8 mouse cellular contexts compared by ENCODE assay signal in genomic region chr7:80401041-80401859, GRCm38 (mm10). TPM values are rescaled to one million over a fixed set of nuclear protein-coding genes. Genes with fewer than 3 reads are reported as not detected.
DNase-seq lines count a peak whose midpoint lies in the region; ATAC-seq and TF ChIP-seq lines count a peak whose summit lies in the region.

No protein-coding gene starts in this region.

- CTCF ChIA-PET in Patski (lab: Charles Lee): interaction anchor here (0.8 to 2.7 kb wide), 2 partner anchors 9 to 15 kb away, joined by 3 to 11 read pairs; no protein-coding TSS in a partner anchor

- ATAC-seq in Patski: no peak
- ATAC-seq in forebrain, embryonic 15.5 days (replicated peaks): no peak
- no peak for ATAC-seq in limb, embryonic 13.5 days (ENCODE audit: low FRiP score, low read depth)

- peak overlapping the region; percentile 97 for H3K9ac ChIP-seq in forebrain, embryonic 15.5 days (replicated peaks)
- peak overlapping the region; percentile 97 for H3K9ac ChIP-seq in limb, embryonic 13.5 days

- WGBS in forebrain, embryonic 15.5 days: 23% methylated on average over 5 of the region's 5 CpGs
- WGBS in limb, embryonic 13.5 days: 16% methylated on average over 5 of the region's 5 CpGs
- WGBS in small intestine, adult 2 months: 9% methylated on average over 5 of the region's 5 CpGs

- H3K4me2 ChIP-seq in forebrain, embryonic 15.5 days (replicated peaks): peak overlapping the region; percentile 96
- peak overlapping the region; percentile 94 for H3K4me2 ChIP-seq in limb, embryonic 13.5 days (replicated peaks)

- H3K27me3 ChIP-seq in Patski: no peaks in the 10 kb centered on the region
- H3K27me3 ChIP-seq in forebrain, embryonic 15.5 days: no peaks in the 10 kb centered on the region
- H3K27me3 ChIP-seq in limb, embryonic 13.5 days: 0 out of 2 replicates have a peak, but pooled peaks cover 15% of the 10 kb centered on the region
- no peaks in the 10 kb centered on the region for H3K27me3 ChIP-seq in small intestine, adult 2 months (ENCODE audit: control insufficient read depth, insufficient read depth, low read length)

- TF ChIP-seq CTCF in layer of hippocampus, adult 2 months (conservative IDR thresholded peaks at IDR 0.05): no peak
- no peak for TF ChIP-seq CTCF in Patski (IDR thresholded peaks at IDR 0.05)
- TF ChIP-seq CTCF in small intestine, adult 2 months (IDR thresholded peaks at IDR 0.05; ENCODE audit: extremely low read depth, insufficient read length, insufficient replicate concordance, low read depth, low read length): no peak

- POLR2A ChIA-PET in Patski (lab: Charles Lee): no interaction called here

- peak overlapping the region; percentile 63 for H3K4me3 ChIP-seq in layer of hippocampus, adult 2 months
- peak overlapping the region; percentile 94 for H3K4me3 ChIP-seq in forebrain, embryonic 15.5 days
- peak overlapping the region; percentile 95 for H3K4me3 ChIP-seq in limb, embryonic 13.5 days
- H3K4me3 ChIP-seq in small intestine, adult 2 months (ENCODE audit: low read depth, low read length): peak overlapping the region; percentile 89

- peaks cover 12% of the 10 kb centered on the region for H3K36me3 ChIP-seq in forebrain, embryonic 15.5 days
- peaks cover 21% of the 10 kb centered on the region for H3K36me3 ChIP-seq in limb, embryonic 13.5 days
- peaks cover 13% of the 10 kb centered on the region for H3K36me3 ChIP-seq in small intestine, adult 2 months (ENCODE audit: control insufficient read depth, insufficient read depth, low read length)

- peak overlapping the region; percentile 94 for H3K27ac ChIP-seq in layer of hippocampus, adult 2 months
- peak overlapping the region; percentile 78 for H3K27ac ChIP-seq in forebrain, embryonic 15.5 days (replicated peaks)
- H3K27ac ChIP-seq in limb, embryonic 13.5 days: peak overlapping the region; percentile 88; the same call in 1 of the 2 replicates
- peak overlapping the region; percentile 76 for H3K27ac ChIP-seq in small intestine, adult 2 months (ENCODE audit: insufficient read depth, low read depth, low read length)

- peaks cover 44% of the 10 kb centered on the region for H3K4me1 ChIP-seq in forebrain, embryonic 15.5 days
- H3K4me1 ChIP-seq in limb, embryonic 13.5 days: peaks cover 36% of the 10 kb centered on the region
- H3K4me1 ChIP-seq in small intestine, adult 2 months (ENCODE audit: control insufficient read depth, insufficient read depth, insufficient read length, low read length): peaks cover 15% of the 10 kb centered on the region

- no peak for TF ChIP-seq POLR2A in small intestine, adult 2 months (IDR thresholded peaks at IDR 0.05; ENCODE audit: low read depth, low read length)

- no peak for DNase-seq in layer of hippocampus, adult 2 months (ENCODE audit: low spot score in 2 of 2)
- DNase-seq in layer of hippocampus, adult 11-12 months (ENCODE audit: low spot score): no peak
- DNase-seq in Patski (ENCODE audit: low read depth, low spot score): peak; percentile 56
- DNase-seq in ovary, postnatal 10 days (ENCODE audit: low spot score): no peak
- DNase-seq in ovary, postnatal 36 days (ENCODE audit: low spot score): no peak

- in situ Hi-C loops in Patski (cut with MboI; ENCODE audit: low pct_unique_long_range_greater_than_20kb): no loop called here

- H3K9me3 ChIP-seq in forebrain, embryonic 15.5 days: no peaks in the 10 kb centered on the region
- no peaks in the 10 kb centered on the region for H3K9me3 ChIP-seq in limb, embryonic 13.5 days

RNA-seq across cellular contexts. Expression of gene Furin, which starts 4.0 kb away (rescaled TPM):
- total RNA-seq in layer of hippocampus, adult 2 months (2021): 10 to 100 TPM; 39.4 to 40.6 TPM
- polyA plus RNA-seq in Patski (2021): 120 TPM
- polyA plus RNA-seq in forebrain, embryonic 15.5 days (2015; fragmentation: Nextera tagmentation; extraction: Ambion mirVana): 4.8 and 4.9 TPM in 2 replicates
- polyA plus RNA-seq in limb, embryonic 13.5 days (2015; fragmentation: Nextera tagmentation; extraction: Ambion mirVana): 12.0 and 12.5 TPM in 2 replicates
- polyA plus RNA-seq in small intestine, adult 2 months (2012; rRNA removed): 75.2 and 117 TPM in 2 replicates

RNA-seq across cellular contexts. Expression of gene Fes, which starts 13.5 kb away (rescaled TPM):
- total RNA-seq in layer of hippocampus, adult 2 months (2021): 1 to 10 TPM; 5.0 to 5.7 TPM
- polyA plus RNA-seq in Patski (2021): 5.6 TPM
- polyA plus RNA-seq in forebrain, embryonic 15.5 days (2015; fragmentation: Nextera tagmentation; extraction: Ambion mirVana): 2.6 and 3.3 TPM in 2 replicates
- polyA plus RNA-seq in limb, embryonic 13.5 days (2015; fragmentation: Nextera tagmentation; extraction: Ambion mirVana): 11.5 and 14.3 TPM in 2 replicates
- 15.2 and 16.6 TPM in 2 replicates for polyA plus RNA-seq in small intestine, adult 2 months (2012; rRNA removed)

RNA-seq across cellular contexts. Expression of gene Man2a2, which starts 30.1 kb away (rescaled TPM):
- total RNA-seq in layer of hippocampus, adult 2 months (2021): 100 to 1,000 TPM; 169 to 178 TPM
- polyA plus RNA-seq in Patski (2021): 129 TPM
- 19.2 and 20.3 TPM in 2 replicates for polyA plus RNA-seq in forebrain, embryonic 15.5 days (2015; fragmentation: Nextera tagmentation; extraction: Ambion mirVana)
- 22.0 and 24.4 TPM in 2 replicates for polyA plus RNA-seq in limb, embryonic 13.5 days (2015; fragmentation: Nextera tagmentation; extraction: Ambion mirVana)
- 16.8 and 30.2 TPM in 2 replicates for polyA plus RNA-seq in small intestine, adult 2 months (2012; rRNA removed)

RNA-seq across cellular contexts. Expression of gene Hddc3, which starts 58.3 kb away (rescaled TPM):
- 10 to 100 TPM; 45.5 to 46.6 TPM for total RNA-seq in layer of hippocampus, adult 2 months (2021)
- polyA plus RNA-seq in Patski (2021): 78.7 TPM
- polyA plus RNA-seq in forebrain, embryonic 15.5 days (2015; fragmentation: Nextera tagmentation; extraction: Ambion mirVana): 23.0 and 25.4 TPM in 2 replicates
- polyA plus RNA-seq in limb, embryonic 13.5 days (2015; fragmentation: Nextera tagmentation; extraction: Ambion mirVana): 21.5 and 23.5 TPM in 2 replicates
- polyA plus RNA-seq in small intestine, adult 2 months (2012; rRNA removed): 5.2 and 7.2 TPM in 2 replicates
